Comparison of ENCODE assay signal across 14 mouse cellular contexts in genomic region chr11:17414531-17414930, GRCm38 (mm10).
A peak's percentile ranks its signal among the peaks of the same experiment; 100 is the strongest.
DNase-seq lines count a peak whose midpoint lies in the region; ATAC-seq lines count a peak whose summit lies in the region.
"Had no signal": no experiment of that assay in that cellular context is flagged by ENCODE, and none has a peak within 500 bp of the region (broad histone marks: within the 10 kb centered on the region; RNA-seq: fewer than 3 reads in every experiment).

No protein-coding gene starts in this region.

- no peak overlapping the region for H3K4me3 ChIP-seq in forebrain, embryonic 13.5 days
- H3K4me3 ChIP-seq: embryonic facial prominence, embryonic 13.5 days; limb, embryonic 15.5 days; lung, embryonic 15.5 days had no signal

- no peaks in the 10 kb centered on the region for H3K36me3 ChIP-seq in forebrain, embryonic 13.5 days (ENCODE audit: poor library complexity, severe bottlenecking)
- H3K36me3 ChIP-seq: embryonic facial prominence, embryonic 13.5 days; limb, embryonic 15.5 days; lung, embryonic 15.5 days had no signal

- no peaks in the 10 kb centered on the region for H3K9me3 ChIP-seq in forebrain, embryonic 13.5 days (replicated peaks)
- H3K9me3 ChIP-seq: embryonic facial prominence, embryonic 13.5 days; limb, embryonic 15.5 days; lung, embryonic 15.5 days had no signal

- peak; percentile 66; the same call in 1 of the 2 replicates for ATAC-seq in forebrain, embryonic 13.5 days
- no peak for ATAC-seq in granulocyte monocyte progenitor cell, adult 5-6 weeks (replicated peaks; ENCODE audit: poor library complexity, severe bottlenecking)

- H3K27ac ChIP-seq in forebrain, embryonic 13.5 days: no peak overlapping the region
- H3K27ac ChIP-seq: embryonic facial prominence, embryonic 13.5 days; limb, embryonic 15.5 days; lung, embryonic 15.5 days had no signal

- peaks cover 9% of the 10 kb centered on the region; the same call in 1 of the 2 replicates for H3K4me1 ChIP-seq in forebrain, embryonic 13.5 days
- H3K4me1 ChIP-seq: embryonic facial prominence, embryonic 13.5 days; limb, embryonic 15.5 days; lung, embryonic 15.5 days had no signal

- no peaks in the 10 kb centered on the region for H3K27me3 ChIP-seq in forebrain, embryonic 13.5 days
- H3K27me3 ChIP-seq: embryonic facial prominence, embryonic 13.5 days; limb, embryonic 15.5 days; lung, embryonic 15.5 days had no signal

- WGBS in forebrain, embryonic 13.5 days: 0% methylated on average over 1 of the region's 1 CpGs

- H3K9ac ChIP-seq in forebrain, embryonic 13.5 days: no peak overlapping the region
- H3K9ac ChIP-seq: embryonic facial prominence, embryonic 13.5 days; limb, embryonic 15.5 days; lung, embryonic 15.5 days had no signal

- no peak overlapping the region for H3K4me2 ChIP-seq in forebrain, embryonic 13.5 days
- H3K4me2 ChIP-seq: embryonic facial prominence, embryonic 13.5 days; limb, embryonic 15.5 days; lung, embryonic 15.5 days had no signal

- DNase-seq in cerebellum, postnatal 10 days: peak; percentile 9 to 33
- DNase-seq in cerebellum, adult 9-10 months: no peak
- peak; percentile 26 for DNase-seq in Muller cell, postnatal 12 days (ENCODE audit: inconsistent ontology term)
- DNase-seq in hindlimb bud, embryonic 11.5 days (ENCODE audit: extremely low spot score, low read depth, low spot score): peak; percentile 18
- no peak for DNase-seq in T-cell, adult 2 months (ENCODE audit: low spot score)
- no peak for DNase-seq in right cerebral cortex, postnatal 10 days (ENCODE audit: low spot score in 2 of 2)
- DNase-seq: cerebellum, adult 11 months; gastrocnemius, postnatal 10 days; kidney, adult 2 months had no signal

Comparison
In these comparisons a context has a peak if more than half of its experiments do, and no peak if none do; other contexts are left out.
1. DNase-seq: peak in cerebellum, postnatal 10 days (2 of 2), Muller cell, postnatal 12 days (single experiment) and hindlimb bud, embryonic 11.5 days (single experiment); none in cerebellum, adult 9-10 months (single experiment), T-cell, adult 2 months (single experiment) and right cerebral cortex, postnatal 10 days (0 of 2).